Mouse (Mus musculus): ENCODE measurements around the gene Bglap.
"Not testable (repeated sequence)": the region's sequence is repeated elsewhere in the genome, so short reads cannot be mapped to it uniquely, and the experiment has no call there.

Bglap gene

GRCm38 (mm10) chr3:88393776-88394375 lies 9.6 kb upstream of the Bglap start:
- DNase-seq (ENCODE audit: low spot score in 2 of 2) = no peak

- not testable (repeated sequence) for DNase-seq (ENCODE audit: low spot score in 2 of 2)
These were observed 1.9 kb downstream of the Bglap start for GRCm38 (mm10) chr3:88382383-88382782.

- peak in 1 of 2 experiments; percentile 46 for DNase-seq (ENCODE audit: low spot score in 2 of 2)
These were observed 2.6 kb downstream of the Bglap start for GRCm38 (mm10) chr3:88381389-88382315.

- not testable (repeated sequence) for DNase-seq (ENCODE audit: low spot score in 2 of 2)
These were observed 5.7 kb downstream of the Bglap start, which contains the start of gene Bglap2 for GRCm38 (mm10) chr3:88378599-88378998. Gene Bglap2, minus strand, starts transcription at chr3:88378699.

GRCm38 (mm10) chr3:88376644-88377043 lies 7.6 kb downstream of the Bglap start:
- DNase-seq (ENCODE audit: low spot score in 2 of 2) = not testable (repeated sequence)

- DNase-seq (ENCODE audit: low spot score in 2 of 2) = not testable (repeated sequence)
These were observed 8.3 kb downstream of the Bglap start for GRCm38 (mm10) chr3:88375750-88376626.

GRCm38 (mm10) chr3:88372643-88373042 lies 11.6 kb downstream of the Bglap start, which contains the start of gene Bglap3:
Gene Bglap3, minus strand, starts transcription at chr3:88372743.
- DNase-seq (ENCODE audit: low spot score in 2 of 2) = not testable (repeated sequence)

- DNase-seq (ENCODE audit: low spot score in 2 of 2) = peak in 1 of 2 experiments; percentile 27
These were observed 15.8 kb downstream of the Bglap start for GRCm38 (mm10) chr3:88368511-88368910.

GRCm38 (mm10) chr3:88367517-88367916 lies 16.7 kb downstream of the Bglap start:
- DNase-seq (ENCODE audit: low spot score in 2 of 2) = not testable (repeated sequence)

GRCm38 (mm10) chr3:88366830-88367428 lies 17.3 kb downstream of the Bglap start:
- DNase-seq (ENCODE audit: low spot score in 2 of 2) = peak; percentile 72 to 80

- no peak for DNase-seq (ENCODE audit: low spot score in 2 of 2)
These were observed 18.4 kb downstream of the Bglap start for GRCm38 (mm10) chr3:88365705-88366361.

GRCm38 (mm10) chr3:88364337-88364736 lies 19.9 kb downstream of the Bglap start, which contains the start of gene Paqr6:
Gene Paqr6, plus strand, starts transcription at chr3:88364584.
- peak in 1 of 2 experiments; percentile 56 for DNase-seq (ENCODE audit: low spot score in 2 of 2)

GRCm38 (mm10) chr3:88363700-88364099 lies 20.6 kb downstream of the Bglap start:
- peak; percentile 64 to 67 for DNase-seq (ENCODE audit: low spot score in 2 of 2)

GRCm38 (mm10) chr3:88361612-88362313 lies 22.5 kb downstream of the Bglap start:
- DNase-seq (ENCODE audit: low spot score in 2 of 2) = peak; percentile 62 to 67

- no peak for DNase-seq (ENCODE audit: low spot score in 2 of 2)
These were observed 23.2 kb downstream of the Bglap start for GRCm38 (mm10) chr3:88361096-88361495.

- DNase-seq (ENCODE audit: low spot score in 2 of 2) = no peak
These were observed 24.3 kb downstream of the Bglap start for GRCm38 (mm10) chr3:88359989-88360388.

- DNase-seq (ENCODE audit: low spot score in 2 of 2) = no peak
These were observed 24.7 kb downstream of the Bglap start for GRCm38 (mm10) chr3:88359584-88359983.

- DNase-seq (ENCODE audit: low spot score in 2 of 2) = peak in 1 of 2 experiments; percentile 54
These were observed 29.7 kb downstream of the Bglap start for GRCm38 (mm10) chr3:88354396-88355165.

GRCm38 (mm10) chr3:88352907-88353306 lies 31.4 kb downstream of the Bglap start:
- DNase-seq (ENCODE audit: low spot score in 2 of 2) = no peak
